Mouse (Mus musculus) hematopoietic multipotent progenitor cell, adult 10-12 weeks (in vitro differentiated cells): ENCODE measurements around the gene Kat2b. TPM values are rescaled to one million over a fixed set of nuclear protein-coding genes. Genes with fewer than 3 reads are reported as not detected.

ENCODE experiments used
- polyA plus RNA-seq: library from polyadenylated mRNA; stranded (reverse); fragments of >175 nt; gene quantifications from 2 replicates; pipeline ENCODE4 v1.2.3, GENCODE M21; 2012; ENCODE audit warnings: low replicate concordance

Kat2b gene
- polyA plus RNA-seq, result 4.4 and 7.5 TPM in 2 replicates

DNA sequence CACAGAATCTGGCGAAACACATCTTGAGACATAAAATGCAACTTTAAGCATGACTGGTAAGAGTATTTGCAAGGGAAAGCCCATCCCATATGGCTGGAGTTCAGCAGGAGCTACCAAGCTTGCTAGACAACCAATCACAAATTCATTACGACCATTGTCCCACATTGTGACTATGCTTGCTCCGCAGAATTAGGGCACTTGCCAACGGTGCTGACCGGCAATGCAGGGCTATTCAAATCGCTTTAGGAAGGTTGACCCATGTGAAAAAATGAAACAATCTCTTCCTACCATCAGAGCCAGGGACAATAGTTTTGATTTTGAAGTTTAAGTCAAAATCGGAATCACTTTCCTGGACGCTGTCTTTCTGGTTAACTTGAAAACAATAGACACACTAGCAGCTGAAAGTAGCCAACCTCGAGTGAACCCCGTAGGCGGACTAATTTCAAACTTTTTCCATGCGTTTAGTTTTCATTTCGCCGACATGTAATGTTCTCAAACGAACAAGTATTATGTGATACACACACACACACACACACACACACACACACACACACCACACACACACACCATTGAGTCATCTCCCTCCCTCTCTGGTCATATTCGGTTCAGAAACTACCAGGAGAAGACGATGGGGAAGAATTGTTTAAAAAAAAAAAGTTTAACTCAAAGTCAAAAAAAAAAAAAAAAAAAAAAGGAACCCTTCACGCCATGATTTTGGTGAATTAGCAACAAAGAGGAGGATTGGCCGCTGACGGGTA, at the start of gene Kat2b:
TSS of gene Kat2b (plus strand) at position 701 of the 758 bp plus-strand sequence.

GRCm38 (mm10) chr17:53539351-53539750, 27.3 kb upstream of the Kat2b start, which contains the start of gene Pp2d1:
Gene Pp2d1, minus strand, starts transcription at chr17:53539451.

GRCm38 (mm10) chr17:53688877-53689802, 122.5 kb downstream of the Kat2b start, which contains the start of gene Sgo1:
Gene Sgo1, minus strand, starts transcription at chr17:53689333.

Other genes with a start within 250 kb of the Kat2b start
- not detected in 2 replicates for gene Efhb, start 103.5 kb upstream of the Kat2b start, polyA plus RNA-seq
- 10.7 and 12.8 TPM in 2 replicates for gene Rab5a, start 87.6 kb upstream of the Kat2b start, polyA plus RNA-seq
- gene Pp2d1, start 27.4 kb upstream of the Kat2b start, polyA plus RNA-seq, result not detected in 2 replicates
- 0.98 and 7.3 TPM in 2 replicates for gene Sgo1, start 122.5 kb downstream of the Kat2b start, polyA plus RNA-seq